ENCODE assay signal across 8 mouse cellular contexts in the genomic region with DNA sequence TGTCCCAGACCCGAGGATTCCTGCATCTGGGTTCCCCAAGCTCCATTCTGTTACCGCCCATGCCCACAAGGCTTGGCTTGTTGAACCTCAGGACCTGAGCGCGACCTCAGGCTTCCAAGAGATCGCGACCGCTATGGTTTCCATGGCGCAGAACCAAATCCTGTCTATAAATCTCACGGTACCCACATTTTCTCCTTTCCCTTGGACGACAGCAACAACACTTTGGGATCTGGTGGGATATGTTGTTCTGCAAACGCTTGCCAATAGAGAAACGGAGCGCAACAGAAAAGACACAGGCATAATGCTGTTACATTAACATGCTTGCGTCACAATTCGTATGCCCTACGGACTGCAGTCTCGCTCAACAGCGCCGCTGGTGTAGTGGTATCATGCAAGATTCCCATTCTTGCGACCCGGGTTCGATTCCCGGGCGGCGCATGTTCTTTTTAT. TPM values are rescaled to one million over a fixed set of nuclear protein-coding genes. Genes with fewer than 3 reads are reported as not detected.
DNase-seq lines count a peak whose midpoint lies in the region; ATAC-seq and TF ChIP-seq lines count a peak whose summit lies in the region.

A gene (plus strand): TSS at position 354 of the 450 bp plus-strand sequence.

- no peaks in the 10 kb centered on the region for H3K9me3 ChIP-seq in ES-Bruce4 (replicated peaks; ENCODE audit: control insufficient read depth, insufficient read depth, low read length, poor library complexity, severe bottlenecking)
- H3K9me3 ChIP-seq in forebrain, embryonic 12.5 days: no peaks in the 10 kb centered on the region
- H3K9me3 ChIP-seq in heart, embryonic 16.5 days (replicated peaks; ENCODE audit: control insufficient read depth, low read length): no peaks in the 10 kb centered on the region
- no peaks in the 10 kb centered on the region for H3K9me3 ChIP-seq in liver, embryonic 13.5 days (replicated peaks)
- no peaks in the 10 kb centered on the region for H3K9me3 ChIP-seq in stomach, embryonic 14.5 days (ENCODE audit: control insufficient read depth, low read depth, low read length)

- no peak for TF ChIP-seq POLR2A in ES-Bruce4 (IDR thresholded peaks at IDR 0.05; ENCODE audit: insufficient read depth, low read length)

- no peak for TF ChIP-seq CTCF in ES-Bruce4 (IDR thresholded peaks at IDR 0.05; ENCODE audit: low read depth, low read length)

- H3K36me3 ChIP-seq in ES-Bruce4 (ENCODE audit: control insufficient read depth, insufficient read depth, low read length, poor library complexity, severe bottlenecking): no peaks in the 10 kb centered on the region
- H3K36me3 ChIP-seq in forebrain, embryonic 12.5 days (replicated peaks): peaks cover 21% of the 10 kb centered on the region
- no peaks in the 10 kb centered on the region for H3K36me3 ChIP-seq in heart, embryonic 16.5 days (ENCODE audit: control insufficient read depth, insufficient read depth)
- H3K36me3 ChIP-seq in liver, embryonic 13.5 days: peaks cover 17% of the 10 kb centered on the region
- peaks cover 13% of the 10 kb centered on the region for H3K36me3 ChIP-seq in stomach, embryonic 14.5 days (ENCODE audit: control insufficient read depth, insufficient read depth, low read length)

- no peaks in the 10 kb centered on the region for H3K27me3 ChIP-seq in ES-Bruce4 (ENCODE audit: control insufficient read depth, insufficient read depth, low read length, poor library complexity, severe bottlenecking)
- no peaks in the 10 kb centered on the region for H3K27me3 ChIP-seq in forebrain, embryonic 12.5 days
- no peaks in the 10 kb centered on the region for H3K27me3 ChIP-seq in heart, embryonic 16.5 days (ENCODE audit: control insufficient read depth, insufficient read depth, low read length)
- H3K27me3 ChIP-seq in liver, embryonic 13.5 days: no peaks in the 10 kb centered on the region
- no peaks in the 10 kb centered on the region for H3K27me3 ChIP-seq in stomach, embryonic 14.5 days (ENCODE audit: control insufficient read depth, insufficient read depth, low read length)

- H3K4me1 ChIP-seq in ES-Bruce4 (ENCODE audit: control insufficient read depth, insufficient read depth, low read length): peaks cover 3% of the 10 kb centered on the region
- H3K4me1 ChIP-seq in forebrain, embryonic 12.5 days: peaks cover 25% of the 10 kb centered on the region
- H3K4me1 ChIP-seq in heart, embryonic 16.5 days (ENCODE audit: control insufficient read depth, insufficient read depth, low read length): peaks cover 19% of the 10 kb centered on the region
- peaks cover 43% of the 10 kb centered on the region for H3K4me1 ChIP-seq in liver, embryonic 13.5 days (replicated peaks)
- peaks cover 9% of the 10 kb centered on the region; the same call in 1 of the 2 replicates for H3K4me1 ChIP-seq in stomach, embryonic 14.5 days (ENCODE audit: control insufficient read depth, insufficient read depth, low read length)

- H3K4me2 ChIP-seq in forebrain, embryonic 12.5 days: peak within 1 kb of the TSS; percentile 96
- H3K4me2 ChIP-seq in heart, embryonic 16.5 days (ENCODE audit: low read depth, low read length): peak within 1 kb of the TSS; percentile 76
- peak within 1 kb of the TSS; percentile 93 for H3K4me2 ChIP-seq in liver, embryonic 13.5 days
- H3K4me2 ChIP-seq in stomach, embryonic 14.5 days (replicated peaks; ENCODE audit: low read depth, low read length): peak within 1 kb of the TSS; percentile 91

- TF ChIP-seq EP300 in ES-Bruce4 (IDR thresholded peaks at IDR 0.05; ENCODE audit: insufficient read depth, low read depth, low read length): no peak

- H3K9ac ChIP-seq in ES-Bruce4 (ENCODE audit: low read depth, poor library complexity, severe bottlenecking): peak within 1 kb of the TSS; percentile 49
- H3K9ac ChIP-seq in forebrain, embryonic 12.5 days: peak within 1 kb of the TSS; percentile 75
- H3K9ac ChIP-seq in heart, embryonic 16.5 days (ENCODE audit: low read length): peak within 1 kb of the TSS; percentile 81
- peak within 1 kb of the TSS; percentile 83 for H3K9ac ChIP-seq in liver, embryonic 13.5 days
- H3K9ac ChIP-seq in stomach, embryonic 14.5 days (replicated peaks; ENCODE audit: low read depth, low read length): peak within 1 kb of the TSS; percentile 37

- peak within 1 kb of the TSS; percentile 89 for H3K4me3 ChIP-seq in ES-Bruce4 (ENCODE audit: low read depth, low read length)
- peak within 1 kb of the TSS; percentile 61 for H3K4me3 ChIP-seq in forebrain, embryonic 12.5 days (replicated peaks)
- H3K4me3 ChIP-seq in heart, embryonic 16.5 days (ENCODE audit: low read length): peak within 1 kb of the TSS; percentile 80
- peak within 1 kb of the TSS; percentile 84 for H3K4me3 ChIP-seq in liver, embryonic 13.5 days (replicated peaks)
- peak within 1 kb of the TSS; percentile 70 for H3K4me3 ChIP-seq in stomach, embryonic 14.5 days (ENCODE audit: low read depth, low read length)

- peak; percentile 94 for DNase-seq in c-Kit-positive CD71-positive TER-119-positive erythroid progenitor cells, embryonic 14.5 days (ENCODE audit: low spot score)
- peak; percentile 91 to 98 for DNase-seq in kidney, postnatal 25 days
- DNase-seq in liver, embryonic 13.5 days: peak; percentile 84
- DNase-seq in natural killer cell, adult 2 months (ENCODE audit: low spot score in 2 of 2): peak; percentile 93 to 94

- peak; percentile 70 for ATAC-seq in forebrain, embryonic 12.5 days (ENCODE audit: low FRiP score)
- ATAC-seq in heart, embryonic 16.5 days (replicated peaks; ENCODE audit: extremely low read depth, insufficient read depth, low FRiP score): peak; percentile 76
- ATAC-seq in liver, embryonic 13.5 days (ENCODE audit: low read depth): peak; percentile 66
- peak; percentile 70; the same call in 1 of the 2 replicates for ATAC-seq in stomach, embryonic 14.5 days (ENCODE audit: insufficient number of reproducible peaks, insufficient read depth, low FRiP score, low read depth)

- under 1% methylated on average over 25 of the region's 25 CpGs for WGBS in forebrain, embryonic 12.5 days
- WGBS in heart, embryonic 16.5 days: under 1% methylated on average over 25 of the region's 25 CpGs
- 1% methylated on average over 25 of the region's 25 CpGs for WGBS in liver, embryonic 13.5 days (ENCODE audit: insufficient replicate concordance)
- WGBS in stomach, embryonic 14.5 days: under 1% methylated on average over 25 of the region's 25 CpGs

- peak within 1 kb of the TSS; percentile 54 for H3K27ac ChIP-seq in ES-Bruce4 (ENCODE audit: insufficient read depth, low read length)
- H3K27ac ChIP-seq in forebrain, embryonic 12.5 days: peak within 1 kb of the TSS; percentile 91
- H3K27ac ChIP-seq in heart, embryonic 16.5 days (ENCODE audit: low read length): peak within 1 kb of the TSS; percentile 89
- H3K27ac ChIP-seq in liver, embryonic 13.5 days: peak within 1 kb of the TSS; percentile 91
- peak within 1 kb of the TSS; percentile 94 for H3K27ac ChIP-seq in stomach, embryonic 14.5 days (ENCODE audit: low read length)

RNA-seq across cellular contexts. Expression of the gene that starts here (rescaled TPM):
- 27.9 and 32.6 TPM in 2 replicates for polyA plus RNA-seq in ES-Bruce4 (2011; ENCODE audit: insufficient read depth, insufficient read length, low read depth, missing spikeins)
- 51.6 and 55.5 TPM in 2 replicates for polyA plus RNA-seq in forebrain, embryonic 12.5 days (2016; fragmentation: Nextera tagmentation; extraction: Ambion mirVana)
- 35.1 and 37.1 TPM in 2 replicates for polyA plus RNA-seq in heart, embryonic 16.5 days (2015; fragmentation: Nextera tagmentation; extraction: Ambion mirVana)
- 43.9 and 46.9 TPM in 2 replicates for polyA plus RNA-seq in liver, embryonic 13.5 days (2015; fragmentation: Nextera tagmentation; extraction: Ambion mirVana)
- polyA plus RNA-seq in stomach, embryonic 14.5 days (2014; fragmentation: Nextera tagmentation; extraction: Ambion mirVana): 66.9 and 67.5 TPM in 2 replicates

Comparison
In these comparisons a context has a peak if more than half of its experiments do, and no peak if none do; other contexts are left out.
1. Peak in every context shown above with its lines: DNase-seq, ATAC-seq, H3K4me3 ChIP-seq and H3K27ac ChIP-seq.